ENCODE assay signal across 17 mouse cellular contexts in the genomic region with DNA sequence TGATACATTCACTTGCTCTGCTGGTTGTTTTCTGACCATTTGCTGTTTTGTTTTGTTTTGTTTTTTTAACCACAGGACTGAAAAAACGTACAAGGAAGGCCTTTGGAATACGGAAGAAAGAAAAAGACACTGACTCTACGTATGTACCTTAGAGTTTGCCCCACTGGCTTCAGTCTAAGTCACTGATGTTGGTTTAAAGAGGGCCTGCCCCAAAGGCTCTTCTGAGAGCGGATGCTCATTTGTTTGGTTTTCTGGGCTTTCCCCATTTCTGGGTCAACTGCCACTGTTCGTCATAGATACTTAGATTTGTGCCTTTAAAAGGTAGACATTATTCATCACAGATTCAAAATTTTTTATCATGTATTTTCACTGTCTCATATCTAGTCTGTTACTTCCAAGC.
"Had no signal": no experiment of that assay in that cellular context is flagged by ENCODE, and none has a peak within 500 bp of the region (broad histone marks: within the 10 kb centered on the region; RNA-seq: fewer than 3 reads in every experiment).

No protein-coding gene starts in this region.

- H3K9ac ChIP-seq: lung, embryonic 14.5 days; midbrain, embryonic 13.5 days; midbrain, embryonic 15.5 days; neural tube, embryonic 13.5 days; neural tube, embryonic 15.5 days had no signal

- DNase-seq: lung, adult 18-20 months; lung, postnatal 14 days; lung, postnatal 36 days; retina, postnatal 1 day; right cerebral cortex, postnatal 4 days; spleen, adult 18-20 months; thymus, adult 18-20 months; thymus, postnatal 14 days; thymus, postnatal 36 days had no signal

- H3K4me3 ChIP-seq: megakaryocyte, embryonic 14.5 days; midbrain, embryonic 13.5 days; midbrain, embryonic 15.5 days; neural tube, embryonic 13.5 days; neural tube, embryonic 15.5 days had no signal

- H3K27ac ChIP-seq: macrophage; midbrain, embryonic 15.5 days; neural tube, embryonic 13.5 days; neural tube, embryonic 15.5 days had no signal

- H3K27me3 ChIP-seq: megakaryocyte, embryonic 14.5 days; midbrain, embryonic 13.5 days; midbrain, embryonic 15.5 days; neural tube, embryonic 13.5 days; neural tube, embryonic 15.5 days had no signal

- H3K36me3 ChIP-seq: midbrain, embryonic 13.5 days; midbrain, embryonic 15.5 days had no signal

- H3K4me1 ChIP-seq: megakaryocyte, embryonic 14.5 days had no signal

- H3K9me3 ChIP-seq: midbrain, embryonic 13.5 days; midbrain, embryonic 15.5 days; neural tube, embryonic 13.5 days; neural tube, embryonic 15.5 days had no signal

- H3K4me2 ChIP-seq: lung, embryonic 14.5 days; midbrain, embryonic 11.5 days; midbrain, embryonic 13.5 days; midbrain, embryonic 15.5 days; neural tube, embryonic 13.5 days; neural tube, embryonic 15.5 days had no signal
